Mouse (Mus musculus) MEL (cell line): ENCODE measurements around the gene Rasl11a. TPM values are rescaled to one million over a fixed set of nuclear protein-coding genes. Genes with fewer than 3 reads are reported as not detected.

Experiments used
- DNase-seq: peaks from one replicate; pipeline ENCODE4 v3.0.0; 2011; ENCODE audit warnings: low read depth, low spot score
- H3K27ac ChIP-seq: 2 replicates; pipeline ENCODE4 v1.5.1; 2012; ENCODE audit warnings: low read depth, mild to moderate bottlenecking, control low read depth, low read length, moderate library complexity; ENCODE audit not compliant: control insufficient read depth
- H3K27me3 ChIP-seq, 2 experiments: fragments of 150-350 bp in 1 of 2; sonication (generic) in 1 of 2; 2 replicates each; pipeline ENCODE4 v1.6.1; 2012; ENCODE audit warnings: low read length in 2 of 2, mild to moderate bottlenecking in 2 of 2, improper control_type of control experiment in 1 of 2, moderate library complexity in 1 of 2; ENCODE audit not compliant: insufficient read depth in 2 of 2, control insufficient read depth in 1 of 2
- H3K36me3 ChIP-seq, 2 experiments: 2 replicates each; pipeline ENCODE4 v1.6.1; 2012 to 2014; ENCODE audit warnings: low read length in 2 of 2, improper control_type of control experiment in 1 of 2, inconsistent platforms in 1 of 2, mild to moderate bottlenecking in 1 of 2; ENCODE audit not compliant: insufficient read depth in 2 of 2, control insufficient read depth in 1 of 2
- H3K4me1 ChIP-seq, 2 experiments: fragments of 150-350 bp in 1 of 2; sonication (generic) in 1 of 2; 2 replicates each; pipeline ENCODE4 v1.6.1; 2012; ENCODE audit warnings: low read length in 2 of 2, improper control_type of control experiment in 1 of 2, mild to moderate bottlenecking in 1 of 2; ENCODE audit not compliant: insufficient read depth in 2 of 2, control insufficient read depth in 1 of 2
- H3K4me3 ChIP-seq, 2 experiments: fragments of 150-350 bp in 1 of 2; sonication (generic) in 1 of 2; 2 replicates each; pipeline ENCODE4 v1.5.1; 2012; ENCODE audit warnings: low read depth in 2 of 2, low read length in 2 of 2, mild to moderate bottlenecking in 2 of 2, moderate library complexity in 2 of 2, control low read depth in 1 of 2, improper control_type of control experiment in 1 of 2; ENCODE audit not compliant: control insufficient read depth in 1 of 2, insufficient read depth in 1 of 2
- H3K79me2 ChIP-seq: 2 replicates; pipeline ENCODE4 v1.6.1; 2012; ENCODE audit warnings: mild to moderate bottlenecking, low read length, moderate library complexity; ENCODE audit not compliant: control insufficient read depth, poor library complexity, insufficient read depth
- H3K9ac ChIP-seq: 2 replicates; pipeline ENCODE4 v1.6.1; 2012; ENCODE audit warnings: low read depth, mild to moderate bottlenecking, control low read depth, low read length, moderate library complexity; ENCODE audit not compliant: control insufficient read depth, poor library complexity, severe bottlenecking
- H3K9me3 ChIP-seq: fragments of 150-350 bp; sonication (generic); replicated peaks from 2 replicates; pipeline ENCODE4 v1.6.1; 2012; ENCODE audit warnings: mild to moderate bottlenecking, low read length, improper control_type of control experiment, moderate library complexity; ENCODE audit not compliant: insufficient read depth
- BHLHE40 ChIP-seq: IDR thresholded peaks from 2 replicates; pipeline ENCODE4 v1.6.1; 2012; ENCODE audit warnings: low read depth, mild to moderate bottlenecking, inconsistent platforms, low read length, improper control_type of control experiment, borderline replicate concordance
- CHD1 ChIP-seq: IDR thresholded peaks from 2 replicates; pipeline ENCODE4 v1.6.1; 2012; ENCODE audit warnings: low read depth, mild to moderate bottlenecking, inconsistent platforms, low read length, improper control_type of control experiment
- CHD2 ChIP-seq: IDR thresholded peaks from 2 replicates; pipeline ENCODE4 v1.6.1; 2011; ENCODE audit warnings: low read length, improper control_type of control experiment
- CTCF ChIP-seq, 3 experiments: IDR thresholded peaks in 2 of 3; conservative IDR thresholded peaks in 1 of 3; 2 replicates each; pipeline ENCODE4 v1.5.1; 2011 to 2012; ENCODE audit warnings: low read length in 3 of 3, low read depth in 2 of 3, mild to moderate bottlenecking in 2 of 3, improper control_type of control experiment in 1 of 3, inconsistent platforms in 1 of 3, mixed read lengths in 1 of 3, moderate library complexity in 1 of 3; ENCODE audit not compliant: control insufficient read depth in 1 of 3, insufficient read depth in 1 of 3, poor library complexity in 1 of 3, severe bottlenecking in 1 of 3
- E2F4 ChIP-seq: IDR thresholded peaks from 2 replicates; pipeline ENCODE4 v1.6.1; 2011; ENCODE audit warnings: low read depth, low read length, improper control_type of control experiment, borderline replicate concordance
- ELF1 ChIP-seq: IDR thresholded peaks from 2 replicates; pipeline ENCODE4 v1.6.1; 2014; ENCODE audit warnings: low read depth, mild to moderate bottlenecking, inconsistent platforms, low read length, improper control_type of control experiment, moderate library complexity
- EP300 ChIP-seq, 2 experiments: IDR thresholded peaks; 2 replicates each; pipeline ENCODE4 v1.6.1; 2011; ENCODE audit warnings: improper control_type of control experiment in 2 of 2, low read length in 2 of 2, low read depth in 1 of 2, mild to moderate bottlenecking in 1 of 2
- ETS1 ChIP-seq: IDR thresholded peaks from 2 replicates; pipeline ENCODE4 v1.6.1; 2012; ENCODE audit warnings: low read depth, mild to moderate bottlenecking, inconsistent platforms, low read length, improper control_type of control experiment, moderate library complexity
- GABPA ChIP-seq: IDR thresholded peaks from 2 replicates; pipeline ENCODE4 v1.6.1; 2012; ENCODE audit warnings: low read depth, mild to moderate bottlenecking, inconsistent platforms, low read length, improper control_type of control experiment, moderate library complexity
- HCFC1 ChIP-seq: IDR thresholded peaks from 2 replicates; pipeline ENCODE4 v1.6.1; 2012; ENCODE audit warnings: low read depth, mild to moderate bottlenecking, inconsistent platforms, low read length, improper control_type of control experiment, moderate library complexity
- JUND ChIP-seq: IDR thresholded peaks from 2 replicates; pipeline ENCODE4 v1.6.1; 2011; ENCODE audit warnings: low read depth, mild to moderate bottlenecking, improper control_type of control experiment, low read length
- KAT2A ChIP-seq: conservative IDR thresholded peaks from 2 replicates; pipeline ENCODE4 v1.6.1; 2012; ENCODE audit warnings: low read depth, low read length, improper control_type of control experiment, inconsistent platforms
- MAFK ChIP-seq: IDR thresholded peaks from 2 replicates; pipeline ENCODE4 v1.6.1; 2011; ENCODE audit warnings: low read depth, mild to moderate bottlenecking, low read length, improper control_type of control experiment, borderline replicate concordance
- MAX ChIP-seq: IDR thresholded peaks from 2 replicates; pipeline ENCODE4 v1.6.1; 2011; ENCODE audit warnings: low read length, improper control_type of control experiment
- MAZ ChIP-seq: IDR thresholded peaks from 2 replicates; pipeline ENCODE4 v1.6.1; 2012; ENCODE audit warnings: low read depth, mild to moderate bottlenecking, inconsistent platforms, low read length, improper control_type of control experiment
- MEF2A ChIP-seq: IDR thresholded peaks from 2 replicates; pipeline ENCODE4 v1.6.1; 2014; ENCODE audit warnings: low read depth, mild to moderate bottlenecking, inconsistent platforms, low read length, improper control_type of control experiment; ENCODE audit not compliant: poor library complexity, insufficient replicate concordance, severe bottlenecking; ENCODE audit errors: extremely low read depth
- MXI1 ChIP-seq: IDR thresholded peaks from 2 replicates; pipeline ENCODE4 v1.6.1; 2011; ENCODE audit warnings: mild to moderate bottlenecking, low read depth, low read length, improper control_type of control experiment
- MYC ChIP-seq: IDR thresholded peaks from 2 replicates; pipeline ENCODE4 v1.6.1; 2011; ENCODE audit warnings: low read depth, mild to moderate bottlenecking, low read length, improper control_type of control experiment, moderate library complexity
- NELFE ChIP-seq: IDR thresholded peaks from 2 replicates; pipeline ENCODE4 v1.6.1; 2011; ENCODE audit warnings: low read depth, low read length, improper control_type of control experiment
- NRF1 ChIP-seq: IDR thresholded peaks from 2 replicates; pipeline ENCODE4 v1.6.1; 2014; ENCODE audit warnings: low read depth, mild to moderate bottlenecking, inconsistent platforms, low read length, improper control_type of control experiment, moderate library complexity; ENCODE audit not compliant: poor library complexity, insufficient read depth, severe bottlenecking
- POLR2A ChIP-seq, 2 experiments: IDR thresholded peaks; 2 replicates each; pipeline ENCODE4 v1.6.1; 2011 to 2012; ENCODE audit warnings: low read length in 2 of 2, mild to moderate bottlenecking in 2 of 2, control low read depth in 1 of 2, improper control_type of control experiment in 1 of 2, low read depth in 1 of 2, moderate library complexity in 1 of 2; ENCODE audit not compliant: control insufficient read depth in 1 of 2, insufficient read depth in 1 of 2, poor library complexity in 1 of 2
- POLR2AphosphoS5 ChIP-seq: IDR thresholded peaks from 2 replicates; pipeline ENCODE4 v1.6.1; 2012; ENCODE audit warnings: low read depth, borderline replicate concordance, mild to moderate bottlenecking, inconsistent platforms, low read length, moderate library complexity, mixed read lengths
- RAD21 ChIP-seq: IDR thresholded peaks from 2 replicates; pipeline ENCODE4 v1.6.1; 2011; ENCODE audit warnings: mild to moderate bottlenecking, low read depth, low read length, improper control_type of control experiment
- RCOR1 ChIP-seq: IDR thresholded peaks from 2 replicates; pipeline ENCODE4 v1.6.1; 2012; ENCODE audit warnings: low read depth, mild to moderate bottlenecking, inconsistent platforms, low read length, improper control_type of control experiment
- SIN3A ChIP-seq: IDR thresholded peaks from 2 replicates; pipeline ENCODE4 v1.6.1; 2012; ENCODE audit warnings: low read length, improper control_type of control experiment, inconsistent platforms
- SMC3 ChIP-seq: IDR thresholded peaks from 2 replicates; pipeline ENCODE4 v1.6.1; 2011; ENCODE audit warnings: low read depth, low read length, improper control_type of control experiment
- TAL1 ChIP-seq: IDR thresholded peaks from 2 replicates; pipeline ENCODE4 v1.6.1; 2012; ENCODE audit warnings: mild to moderate bottlenecking, inconsistent platforms, low read length, moderate library complexity, mixed read lengths
- TBP ChIP-seq: IDR thresholded peaks from 2 replicates; pipeline ENCODE4 v1.8.0; 2011; ENCODE audit warnings: low read depth, low read length, improper control_type of control experiment
- TCF12 ChIP-seq: IDR thresholded peaks from 2 replicates; pipeline ENCODE4 v1.6.1; 2014; ENCODE audit warnings: low read depth, mild to moderate bottlenecking, inconsistent platforms, low read length, improper control_type of control experiment, moderate library complexity
- UBTF ChIP-seq: IDR thresholded peaks from 2 replicates; pipeline ENCODE4 v1.6.1; 2012; ENCODE audit warnings: low read depth, mild to moderate bottlenecking, inconsistent platforms, low read length, improper control_type of control experiment, moderate library complexity, borderline replicate concordance; ENCODE audit not compliant: insufficient read depth
- ZC3H11A ChIP-seq: IDR thresholded peaks from 2 replicates; pipeline ENCODE4 v1.6.1; 2012; ENCODE audit warnings: low read depth, mild to moderate bottlenecking, inconsistent platforms, low read length, improper control_type of control experiment
- ZKSCAN1 ChIP-seq: IDR thresholded peaks from 2 replicates; pipeline ENCODE4 v1.6.1; 2012; ENCODE audit warnings: low read depth, mild to moderate bottlenecking, inconsistent platforms, low read length, improper control_type of control experiment, moderate library complexity
- ZMIZ1 ChIP-seq: IDR thresholded peaks from 2 replicates; pipeline ENCODE4 v1.6.1; 2012; ENCODE audit warnings: low read depth, mild to moderate bottlenecking, inconsistent platforms, low read length, improper control_type of control experiment, moderate library complexity
- ZNF384 ChIP-seq: IDR thresholded peaks from 2 replicates; pipeline ENCODE4 v1.6.1; 2012; ENCODE audit warnings: low read depth, mild to moderate bottlenecking, inconsistent platforms, low read length, improper control_type of control experiment
- polyA plus RNA-seq, 2 experiments: library from polyadenylated mRNA; stranded (reverse) in 1 of 2; unstranded in 1 of 2; fragments of >175 nt in 1 of 2; fragments of >200 nt in 1 of 2; gene quantifications; 2 replicates each; pipeline versions ENCODE4 v1.2.1 to v1.2.4; 2012; ENCODE audit warnings: low replicate concordance in 2 of 2, low read depth in 1 of 2; ENCODE audit not compliant: insufficient read length in 2 of 2, insufficient read depth in 1 of 2, missing spikeins in 1 of 2
- total RNA-seq: library from RNA; depleted of rRNA; stranded (reverse); fragments of 300-350 nt; gene quantifications from 2 replicates; pipeline ENCODE4 v1.2.3, GENCODE M21; 2012

Rasl11a gene
- total and polyA plus RNA-seq, 3 experiments, result 1.1 to 2.3 TPM; not detected in 1

DNA sequence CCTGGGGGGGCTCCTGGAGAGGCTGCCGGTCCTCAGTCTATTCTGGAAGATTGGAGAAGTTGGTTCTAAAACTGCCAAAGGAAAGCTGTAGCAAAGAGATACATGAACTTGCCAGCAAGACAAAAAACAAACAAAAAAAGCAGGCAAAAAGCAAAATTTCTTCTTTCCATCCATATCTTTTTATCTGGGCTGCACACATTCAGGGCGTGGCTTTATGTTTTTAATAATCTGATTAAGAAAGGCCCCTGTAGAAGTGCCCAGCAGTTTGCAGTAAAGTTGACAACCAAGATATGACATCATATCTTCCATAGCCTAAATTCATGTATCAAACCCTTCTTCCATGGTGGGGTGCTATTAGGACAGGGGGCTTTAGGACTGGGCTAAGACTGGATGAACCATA lies 21.4 kb downstream of the Rasl11a start (continued):
- no peak for TF ChIP-seq NELFE

GRCm38 (mm10) chr5:146867246-146867945 lies 22.5 kb downstream of the Rasl11a start:
- Histone ChIP-seq H3K9me3 (no peaks in the 10 kb centered on the region), H3K9ac (peak overlapping the region; percentile 55), H3K4me3 (peak overlapping the region; percentile 39 to 45), H3K27ac (peak overlapping the region; percentile 84), H3K27me3 (no peaks in the 10 kb centered on the region), H3K79me2 (no peaks in the 10 kb centered on the region), H3K4me1 (peaks cover 11 to 25% of the 10 kb centered on the region in 2 experiments), H3K36me3 (peaks cover 0 to 17% of the 10 kb centered on the region in 2 experiments; a peak in 2 of 4 replicates)
- DNase-seq, result peak; percentile 98
- TF ChIP-seq ZNF384 (peak; percentile 40; the same call in 1 of the 2 replicates), NRF1 (no peak; the same call in 1 of the 2 replicates), ETS1 (peak; percentile 98), SIN3A (peak; percentile 88), ZC3H11A (no peak), UBTF (no peak), ZMIZ1 (no peak), RCOR1 (peak; percentile 98), GABPA (no peak), JUND (no peak; the same call in 1 of the 2 replicates), CHD1 (peak; percentile 52; the same call in 1 of the 2 replicates), MAX (peak; percentile 94), MAZ (peak; percentile 96), E2F4 (peak; percentile 22; the same call in 1 of the 2 replicates), POLR2A (IDR thresholded peaks at IDR 0.05; ENCODE audit: control insufficient read depth in 1 of 2, insufficient read depth in 1 of 2, low read depth in 1 of 2, low read length in 2 of 2, poor library complexity in 1 of 2) (peak; percentile 53 to 60; a peak in 3 of 4 replicates), BHLHE40 (peak; percentile 95), MYC (peak; percentile 89), TAL1 (peak; percentile 91), MAFK (peak; percentile 43), CTCF (IDR thresholded peaks at IDR 0.05 in 2 of 3, conservative IDR thresholded peaks at IDR 0.05 in 1 of 3; ENCODE audit: control insufficient read depth in 1 of 3, insufficient read depth in 1 of 3, low read depth in 2 of 3, low read length in 3 of 3, poor library complexity in 1 of 3, severe bottlenecking in 1 of 3) (no peak; a peak in 1 of 6 replicates), ELF1 (peak; percentile 55), TBP (peak; percentile 98), ZKSCAN1 (no peak), SMC3 (no peak), POLR2AphosphoS5 (no peak), RAD21 (no peak), MXI1 (peak; percentile 85), HCFC1 (0 out of 2 replicates have a peak, but pooled peaks have one; percentile 39), MEF2A (peak; percentile 91; the same call in 1 of the 2 replicates), KAT2A (no peak; the same call in 1 of the 2 replicates), EP300 (IDR thresholded peaks at IDR 0.05; ENCODE audit: low read depth in 1 of 2, low read length in 2 of 2) (peak; percentile 92 to 98), CHD2 (peak; percentile 86), TCF12 (peak; percentile 96)
